Mouse (Mus musculus): ENCODE data around the gene Klb.

The Klb gene

DNA sequence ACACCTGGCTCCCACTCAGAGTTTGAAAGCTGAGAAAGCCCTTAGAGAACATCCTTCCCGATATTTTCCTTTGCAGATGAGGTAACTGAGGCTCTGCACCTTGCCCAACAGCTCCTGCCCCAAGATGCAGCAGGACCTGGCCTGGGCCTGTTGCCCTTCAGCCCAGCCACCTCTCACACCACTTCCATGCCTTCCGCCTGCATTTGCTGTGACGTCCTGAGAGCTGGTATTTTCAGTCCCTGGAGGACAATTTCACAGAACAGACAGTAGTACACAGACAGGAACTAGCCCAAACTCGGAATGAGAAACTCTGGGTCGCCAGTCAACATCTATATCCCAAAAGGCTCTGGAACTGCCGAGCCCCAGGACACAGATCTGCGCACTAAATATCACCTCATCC lies 26.6 kb downstream of the Klb start:
- no peak for DNase-seq (ENCODE audit: low spot score)

DNA sequence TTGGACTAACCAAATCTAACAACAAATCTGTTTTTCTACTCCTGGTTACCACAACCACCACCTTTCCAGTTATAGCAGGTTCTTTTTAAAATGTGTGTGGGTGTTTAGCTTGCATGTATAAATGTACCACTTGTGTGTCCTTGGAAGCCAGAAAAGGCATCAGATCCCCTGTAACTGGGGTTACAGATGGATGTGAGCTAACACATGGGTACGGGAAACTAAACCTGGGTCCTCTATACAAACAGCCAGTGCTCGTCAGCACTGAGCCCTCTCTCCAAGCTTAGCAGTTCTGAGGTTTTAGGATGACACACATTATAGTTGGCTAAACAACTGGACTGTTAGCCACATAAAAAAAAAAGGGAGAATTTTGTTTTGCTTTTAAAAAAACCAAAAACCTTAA lies 37.6 kb downstream of the Klb start:
- DNase-seq (ENCODE audit: low spot score), result no peak

DNA sequence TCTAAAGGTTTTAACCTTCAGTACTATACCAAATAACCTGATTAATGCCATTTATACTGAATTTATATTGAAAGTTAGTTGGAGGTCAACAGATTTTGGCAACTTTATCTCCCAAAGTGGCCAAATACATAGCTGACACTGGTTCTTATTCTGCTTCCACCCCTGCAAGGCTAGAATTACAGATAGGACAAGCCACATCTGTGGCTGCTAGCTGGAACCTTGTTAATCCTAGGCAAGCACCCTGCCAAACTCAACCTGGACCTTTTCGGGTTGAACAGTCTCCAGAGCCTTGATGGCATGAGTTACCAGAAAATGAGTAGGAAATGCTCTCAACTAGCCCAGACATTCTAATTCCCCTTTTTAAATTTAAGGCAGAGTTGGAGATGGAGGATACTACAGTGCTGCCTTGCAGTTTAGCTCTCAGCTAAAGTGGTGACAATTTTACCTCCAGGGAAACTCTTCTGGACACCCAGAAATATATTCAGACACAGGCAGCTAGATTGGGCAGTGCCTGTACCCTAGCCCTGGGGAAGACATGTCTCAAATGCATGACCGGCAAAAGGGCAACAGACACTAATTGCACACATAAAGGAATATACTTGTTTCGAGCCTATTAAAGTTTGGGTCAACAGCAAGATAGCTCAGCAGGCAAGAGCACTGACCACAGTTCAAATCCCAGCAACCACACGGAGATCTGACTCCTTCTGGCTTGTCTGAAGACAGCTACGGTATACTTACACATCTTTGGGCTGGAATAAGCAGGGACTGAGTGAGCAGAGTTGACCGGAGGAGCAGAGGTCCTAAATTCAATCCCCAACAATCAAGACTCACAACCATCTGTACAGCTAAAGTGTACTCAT lies 39.1 kb downstream of the Klb start:
- DNase-seq (ENCODE audit: low spot score), result no peak

DNA sequence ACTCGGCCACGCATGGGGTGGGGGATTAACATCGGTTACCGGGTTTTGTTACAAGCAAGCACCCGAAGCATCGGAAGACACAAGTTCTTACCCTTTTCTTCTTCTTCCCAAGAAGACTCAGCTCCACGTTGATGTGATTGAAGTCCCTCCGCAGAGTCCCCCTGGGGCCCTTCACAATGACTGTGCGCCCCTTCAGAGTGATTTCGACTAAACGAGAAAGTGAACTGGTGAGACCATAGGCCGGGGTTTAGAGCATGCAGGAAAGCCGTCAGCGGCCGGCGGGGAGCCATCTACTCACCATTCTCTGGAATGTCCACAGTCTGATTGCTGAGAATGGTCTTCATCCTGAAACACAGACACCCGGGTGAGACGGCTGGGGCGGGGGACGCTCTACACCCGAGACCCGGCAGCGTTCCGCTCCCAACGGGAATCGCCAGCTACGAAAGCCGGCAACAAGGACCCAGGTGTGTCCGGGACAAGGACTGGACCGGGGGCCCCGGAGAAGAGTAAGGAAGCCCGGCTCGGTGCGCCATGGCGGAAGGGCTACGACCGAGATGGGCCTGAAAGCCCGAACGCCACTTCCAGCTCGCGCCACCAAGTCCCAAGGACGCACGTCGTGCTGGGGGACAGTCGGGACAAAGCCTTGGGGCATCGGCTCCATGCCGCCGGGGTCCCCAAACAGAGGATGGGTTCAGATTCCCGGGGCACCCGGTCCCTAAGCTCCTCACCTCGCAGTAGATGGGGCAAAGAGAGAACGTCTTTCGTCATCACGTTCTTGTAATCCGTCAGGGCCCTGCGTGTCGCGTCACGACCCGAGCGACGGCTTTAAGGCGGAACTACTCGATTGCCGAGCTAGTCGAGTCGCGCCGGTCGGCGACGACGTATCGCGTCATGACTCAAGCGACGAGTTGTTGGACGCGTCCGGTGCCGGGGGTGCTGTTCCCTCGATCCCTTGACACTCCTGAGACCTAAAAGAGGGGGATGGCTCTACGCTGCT lies 42.8 kb downstream of the Klb start, which contains the start of the genes Rpl9 and Lias:
Gene Rpl9, minus strand, starts transcription at position 797 of the 997 bp plus-strand sequence.
Gene Lias, plus strand, starts transcription at position 850 of the 997 bp plus-strand sequence.
- peak; percentile 99 for DNase-seq (ENCODE audit: low spot score)

DNA sequence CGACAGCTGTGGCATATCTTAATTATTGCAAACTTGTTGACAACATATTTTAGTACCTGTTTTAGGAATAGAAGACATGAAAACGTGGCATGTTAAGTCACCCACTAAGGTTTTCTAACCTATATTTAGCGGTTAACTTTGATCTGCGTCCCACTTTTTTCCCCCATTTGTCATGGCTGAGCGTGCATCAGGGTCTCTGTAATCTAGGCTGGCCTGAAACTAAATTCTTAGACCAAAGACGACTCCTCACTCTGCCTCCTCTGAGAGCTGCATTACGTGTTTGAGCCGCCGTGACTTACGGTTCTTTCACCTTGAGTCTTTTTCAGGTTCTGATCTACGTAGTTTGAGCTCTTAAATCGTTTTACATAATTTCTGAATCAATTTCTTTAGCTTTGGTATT lies 43.6 kb downstream of the Klb start:
- DNase-seq (ENCODE audit: low spot score), result no peak

DNA sequence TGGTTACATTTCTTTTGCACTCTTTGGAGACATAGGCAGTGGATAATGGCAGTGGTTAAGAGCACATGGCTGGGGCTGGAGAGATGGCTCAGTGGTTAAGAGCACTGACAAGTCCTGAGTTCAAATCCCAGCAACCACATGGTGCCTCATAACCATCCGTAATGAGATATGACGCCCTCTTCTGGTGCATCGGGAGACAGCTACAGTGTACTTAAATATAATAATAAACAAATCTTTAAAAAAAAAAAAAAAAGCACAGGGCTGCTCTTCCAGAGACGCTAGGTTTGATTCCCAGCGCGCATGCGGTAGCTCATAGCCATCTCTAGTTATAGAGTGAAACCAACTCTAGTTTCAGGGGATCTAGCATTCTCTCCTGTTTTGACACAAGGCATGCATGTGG lies 46.3 kb downstream of the Klb start:
- DNase-seq (ENCODE audit: low spot score), result no peak

DNA sequence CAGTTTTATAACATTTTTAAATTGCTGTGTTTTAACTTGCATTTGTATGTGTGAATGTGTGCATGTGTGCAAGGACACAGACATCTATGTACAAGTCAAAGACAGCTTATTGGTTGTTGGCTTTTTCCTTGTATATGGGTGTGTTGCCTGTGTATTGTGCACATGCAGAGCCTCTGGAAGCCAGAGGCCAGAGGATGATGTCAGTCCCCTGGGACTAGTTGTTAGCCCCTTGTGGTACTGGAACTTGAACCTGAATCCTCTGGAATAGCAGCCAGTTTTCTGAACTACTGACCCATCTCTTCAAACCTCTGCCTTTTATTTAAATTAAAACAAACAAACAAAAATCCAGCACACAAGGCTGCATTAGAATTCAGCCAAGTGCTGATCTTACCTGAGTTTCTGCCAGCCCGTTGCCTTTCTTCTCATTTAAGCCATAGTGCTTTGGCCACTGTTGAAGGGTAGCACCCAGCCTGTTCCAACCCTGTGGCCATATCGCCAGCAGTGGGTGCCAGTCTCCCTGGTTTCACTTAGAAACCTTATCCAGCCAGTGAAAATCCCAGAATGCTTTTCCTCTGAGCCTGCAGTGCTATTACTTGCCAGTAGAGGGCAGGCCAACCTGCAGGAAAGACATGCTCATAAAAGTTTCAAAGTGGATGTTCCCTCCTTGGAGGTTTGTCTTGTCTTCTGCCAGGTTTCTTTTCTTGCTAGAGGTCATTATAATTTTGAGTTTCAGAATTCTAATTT lies 53.3 kb downstream of the Klb start:
- peak; percentile 86 for DNase-seq (ENCODE audit: low spot score)

DNA sequence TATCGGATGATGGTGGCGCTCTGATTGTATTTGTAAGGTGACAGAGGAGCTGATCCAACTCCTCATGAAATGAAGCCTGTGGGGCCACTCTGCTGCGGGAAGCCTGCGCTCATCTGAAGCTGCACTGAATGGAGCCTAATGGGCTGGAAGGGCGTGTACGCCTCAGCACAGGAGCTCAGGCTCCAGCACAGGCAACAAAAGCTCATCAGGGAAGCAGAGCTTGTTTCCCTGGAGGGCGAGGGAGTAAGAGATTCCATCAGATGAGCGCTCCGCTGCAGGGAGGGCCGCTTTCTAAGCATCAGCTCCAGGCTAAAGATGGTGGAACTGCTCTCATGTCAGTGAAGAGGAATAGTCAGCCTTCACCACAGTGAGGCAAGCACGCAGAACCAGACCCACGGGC lies 59.9 kb downstream of the Klb start:
- no peak for DNase-seq (ENCODE audit: low spot score)

DNA sequence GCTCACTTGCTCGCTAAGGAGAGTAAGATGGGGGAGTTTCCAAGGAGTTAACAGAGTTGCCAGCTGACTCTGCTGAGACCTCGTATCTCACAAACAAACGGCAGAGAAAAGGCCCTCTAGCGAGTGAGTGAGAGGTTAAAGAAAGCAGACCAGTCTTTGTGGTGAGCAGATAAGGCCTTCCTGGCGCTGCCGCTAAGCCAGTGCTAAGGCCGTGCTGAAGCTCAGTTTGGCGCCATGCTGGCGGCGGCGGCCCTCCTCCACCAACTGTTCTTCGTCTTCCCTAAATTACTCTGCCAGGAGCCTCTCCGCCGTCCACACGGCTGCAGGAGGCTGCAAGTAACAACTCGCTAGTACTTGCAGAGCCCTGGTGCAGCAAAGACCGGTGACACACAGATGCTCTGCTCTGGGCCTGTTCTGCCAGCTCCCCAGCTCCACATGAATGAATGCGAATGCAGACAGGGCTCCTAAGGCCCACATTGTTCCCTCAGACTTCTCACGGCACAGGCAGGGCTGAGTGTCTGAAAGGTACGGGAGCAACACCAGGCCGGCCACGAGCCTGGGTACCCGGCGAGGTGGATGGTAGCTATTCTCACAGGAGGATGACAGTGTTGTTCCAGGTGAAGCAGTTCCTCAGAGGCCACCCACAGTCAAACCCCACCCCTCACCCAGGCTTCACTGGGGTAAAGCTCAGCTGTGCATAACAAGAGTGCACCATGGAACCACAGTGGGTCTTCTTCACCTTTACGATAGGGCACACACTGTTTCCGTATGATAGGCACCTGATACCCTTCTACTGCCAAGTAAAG lies 67.7 kb downstream of the Klb start:
- peak; percentile 49 for DNase-seq (ENCODE audit: low spot score)

DNA sequence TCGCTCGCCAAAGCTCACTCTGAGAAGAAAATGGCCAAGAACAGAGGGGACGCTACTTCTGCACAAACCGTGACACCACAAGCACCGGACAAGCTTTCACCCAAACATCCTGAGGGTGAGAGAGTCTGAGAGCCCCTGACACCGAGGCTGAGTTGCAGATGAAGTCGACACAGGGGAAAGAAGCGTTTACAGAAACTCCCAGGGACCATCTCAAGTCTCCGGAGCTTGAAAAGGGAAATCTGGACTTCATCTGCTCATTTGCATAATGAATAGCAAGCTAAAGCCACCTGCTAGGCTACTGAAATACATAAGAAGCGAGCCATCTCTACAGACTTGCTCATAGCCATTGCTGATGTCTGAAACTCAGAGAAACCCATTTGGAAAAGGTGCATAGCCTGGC lies 71.0 kb downstream of the Klb start:
- DNase-seq (ENCODE audit: low spot score), result no peak

DNA sequence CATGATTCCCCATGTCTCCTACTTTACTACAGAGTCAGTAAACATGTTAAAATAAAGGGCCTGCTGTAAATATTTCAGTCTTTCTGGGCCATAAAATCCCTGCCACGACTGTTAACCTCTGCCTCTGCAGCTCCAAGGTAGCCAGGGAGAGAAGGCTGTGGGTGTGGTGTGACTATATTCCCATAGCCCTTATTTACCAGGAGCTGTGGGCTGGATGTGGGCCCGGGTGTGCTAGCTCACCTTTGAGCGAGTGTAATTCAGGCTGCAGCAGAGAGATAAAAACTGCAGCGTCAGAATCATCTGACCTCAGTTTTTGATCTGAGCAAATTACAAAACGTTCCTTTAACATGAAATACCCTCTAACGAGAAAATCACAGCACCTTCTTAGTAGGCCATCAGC lies 72.7 kb downstream of the Klb start:
- no peak for DNase-seq (ENCODE audit: low spot score)

DNA sequence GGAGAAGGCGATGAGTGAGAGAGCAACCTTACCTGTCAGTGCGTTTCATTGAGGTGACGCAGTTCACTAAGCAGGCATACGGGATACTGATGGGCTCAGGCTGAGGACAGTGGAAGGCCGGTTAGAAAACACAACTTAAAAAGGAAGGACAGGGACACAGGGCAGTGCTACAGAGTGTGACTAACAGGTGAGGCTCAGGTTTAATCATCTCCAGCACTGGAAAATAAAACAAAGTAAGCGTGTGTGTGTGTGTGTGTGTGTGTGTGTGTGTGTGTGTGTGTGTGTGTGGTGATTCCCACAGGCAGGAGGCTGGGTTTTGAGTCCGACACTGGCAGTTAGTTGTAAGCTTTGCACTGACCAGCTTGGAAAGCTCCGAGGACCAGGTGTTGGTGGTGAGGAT lies 74.7 kb downstream of the Klb start:
- no peak for DNase-seq (ENCODE audit: low spot score)

DNA sequence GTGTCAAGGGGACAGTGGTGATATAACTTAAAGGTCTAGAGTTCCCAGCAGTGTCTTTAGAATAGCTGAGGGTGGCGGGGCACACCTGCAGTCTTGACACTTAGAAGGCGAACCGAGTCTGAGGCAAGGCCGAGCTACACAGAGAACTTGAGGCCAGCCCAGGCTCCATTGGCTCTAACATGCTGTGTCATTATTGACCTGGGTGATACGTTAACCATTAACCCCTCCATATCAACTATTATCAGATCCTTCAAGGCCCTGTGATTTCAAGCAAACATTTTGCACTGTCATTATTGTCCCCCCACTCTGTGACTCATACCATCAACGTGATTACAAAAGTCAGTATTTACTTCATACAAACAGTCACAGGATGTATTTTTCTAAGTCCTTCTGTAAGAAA lies 76.1 kb downstream of the Klb start:
- no peak for DNase-seq (ENCODE audit: low spot score)

DNA sequence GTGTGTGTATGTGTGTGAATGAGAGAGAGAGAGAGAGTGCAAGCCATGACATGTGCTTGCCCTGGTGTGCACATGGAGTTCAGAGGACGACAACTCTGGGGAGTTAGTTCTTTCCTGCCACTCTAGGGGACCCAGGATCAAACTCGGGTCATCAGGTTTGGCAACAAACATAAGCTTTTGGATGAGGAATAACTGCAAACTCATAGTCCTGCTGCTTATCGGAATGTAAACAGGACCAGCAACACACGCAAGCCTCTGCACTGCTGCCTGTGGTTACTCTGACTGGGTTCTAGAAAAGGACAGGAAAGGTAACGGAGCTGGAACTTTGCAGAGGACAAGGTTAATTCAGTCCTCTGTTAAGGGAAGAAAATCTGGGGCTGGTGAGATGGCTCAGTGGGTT lies 77.1 kb downstream of the Klb start:
- DNase-seq (ENCODE audit: low spot score), result no peak

DNA sequence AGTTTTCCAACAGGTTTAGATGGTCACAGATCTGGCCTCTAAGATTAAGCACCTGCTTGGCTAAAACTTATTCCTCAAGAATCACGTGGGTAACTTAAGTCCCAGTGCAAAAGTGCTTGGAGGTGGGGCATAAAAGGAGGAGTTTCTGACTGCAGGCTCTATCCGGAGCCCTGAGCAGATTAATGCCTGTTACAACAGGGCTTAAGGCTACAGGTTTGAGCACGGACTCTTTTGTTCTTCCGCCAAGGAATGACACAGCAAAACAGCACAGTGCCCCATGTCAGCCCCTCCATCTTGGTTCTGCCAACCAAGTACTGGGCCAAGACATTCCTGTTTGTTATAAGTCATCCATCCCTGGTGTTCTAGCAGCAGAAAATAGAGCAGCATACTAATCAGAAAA lies 80.2 kb downstream of the Klb start:
- no peak for DNase-seq (ENCODE audit: low spot score)

DNA sequence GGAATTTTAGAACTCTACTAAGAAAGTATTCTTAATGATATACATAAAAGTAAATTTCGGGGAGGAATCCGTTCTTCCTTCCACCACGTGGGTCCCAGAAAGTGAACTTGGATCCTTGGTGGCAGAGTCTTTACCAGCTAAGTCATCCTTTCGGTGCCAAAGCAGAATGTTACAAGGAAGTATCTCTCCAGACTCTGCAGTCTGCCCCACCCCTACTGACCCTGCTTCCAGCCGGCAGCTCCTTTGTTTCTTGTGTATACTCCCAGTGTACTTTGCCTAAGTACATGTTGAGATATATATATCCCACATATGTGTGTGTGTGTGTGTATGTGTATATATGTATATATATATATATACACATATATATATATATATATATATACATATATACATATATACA lies 81.3 kb downstream of the Klb start:
- no peak for DNase-seq (ENCODE audit: low spot score)

Data from testis, postnatal 10 days (tissue).